In the genomic region with DNA sequence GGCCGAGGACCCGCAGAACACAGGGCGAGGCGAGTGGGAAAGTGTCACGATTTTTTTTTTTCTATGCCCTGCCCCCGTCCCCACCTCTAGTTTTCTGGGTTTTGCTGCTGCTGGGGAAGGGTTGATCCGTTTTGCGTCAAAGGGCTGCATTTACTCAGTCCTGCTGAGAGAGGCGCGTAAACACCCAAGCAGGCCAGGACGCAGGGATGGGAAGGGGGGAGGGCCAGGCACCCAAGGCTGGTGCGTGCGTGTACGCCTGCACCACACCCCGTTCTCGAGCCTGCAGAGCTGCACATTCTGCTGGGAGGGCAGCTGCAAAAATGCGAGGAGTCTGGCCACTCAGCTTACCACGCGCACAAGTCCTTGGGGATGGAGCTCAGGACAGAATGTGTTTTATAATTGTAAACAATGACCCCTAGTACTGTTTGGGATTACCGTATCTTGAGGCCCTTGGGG, we compare ENCODE assay signal across 8 mouse cellular contexts. TPM values are rescaled to one million over a fixed set of nuclear protein-coding genes. Genes with fewer than 3 reads are reported as not detected.
DNase-seq lines count a peak whose midpoint lies in the region; ATAC-seq and TF ChIP-seq lines count a peak whose summit lies in the region.

No protein-coding gene starts in this region.

- H3K4me1 ChIP-seq in CH12.LX (ENCODE audit: control insufficient read depth in 1 of 2, insufficient read depth in 2 of 2) = peaks cover 0 to 2% of the 10 kb centered on the region in 2 experiments; a peak in 2 of 4 replicates
- H3K4me1 ChIP-seq in cerebellum, adult 2 months (ENCODE audit: control insufficient read depth, insufficient read depth, low read length) = no peaks in the 10 kb centered on the region
- peaks cover 3% of the 10 kb centered on the region; the same call in 1 of the 2 replicates for H3K4me1 ChIP-seq in hindbrain, embryonic 11.5 days (replicated peaks; ENCODE audit: control insufficient read depth, insufficient read depth, low read length)
- H3K4me1 ChIP-seq in lung, embryonic 15.5 days = peaks cover 25% of the 10 kb centered on the region

- no peak for TF ChIP-seq EP300 in CH12.LX (IDR thresholded peaks at IDR 0.05; ENCODE audit: low read length)

- whole genome bisulfite sequencing in cerebellum, adult 2 months = under 1% methylated on average over 20 of the region's 20 CpGs
- WGBS in hindbrain, embryonic 11.5 days = 0% methylated on average over 20 of the region's 20 CpGs
- WGBS in lung, embryonic 15.5 days = 0% methylated on average over 20 of the region's 20 CpGs

- H3K4me3 ChIP-seq in CH12.LX (replicated peaks in 1 of 3; ENCODE audit: low read depth in 2 of 3, low read length in 2 of 3, poor library complexity in 1 of 3) = peak overlapping the region; percentile 1 to 54 (median 10)
- H3K4me3 ChIP-seq in cerebellum, adult 2 months (replicated peaks; ENCODE audit: insufficient read depth, low read depth, low read length) = peak overlapping the region; percentile 65
- H3K4me3 ChIP-seq in hindbrain, embryonic 11.5 days (ENCODE audit: low read depth, low read length) = peak overlapping the region; percentile 47
- peak overlapping the region; percentile 63 for H3K4me3 ChIP-seq in lung, embryonic 15.5 days

- no peaks in the 10 kb centered on the region for H3K36me3 ChIP-seq in CH12.LX (replicated peaks in 1 of 2; ENCODE audit: control insufficient read depth in 1 of 2, insufficient read depth in 1 of 2, low read length in 1 of 2)
- H3K36me3 ChIP-seq in hindbrain, embryonic 11.5 days (ENCODE audit: control insufficient read depth, insufficient read depth, low read length) = no peaks in the 10 kb centered on the region
- H3K36me3 ChIP-seq in lung, embryonic 15.5 days = no peaks in the 10 kb centered on the region

- H3K9ac ChIP-seq in CH12.LX (ENCODE audit: insufficient read depth, low read depth) = no peak overlapping the region
- peak overlapping the region; percentile 62 for H3K9ac ChIP-seq in hindbrain, embryonic 11.5 days (ENCODE audit: low read depth, low read length)
- H3K9ac ChIP-seq in lung, embryonic 15.5 days = peak overlapping the region; percentile 63

- H3K4me2 ChIP-seq in CH12.LX (ENCODE audit: insufficient read depth, low read depth, poor library complexity, severe bottlenecking) = peak overlapping the region; percentile 33
- H3K4me2 ChIP-seq in hindbrain, embryonic 11.5 days (replicated peaks; ENCODE audit: low read depth, low read length) = peak overlapping the region; percentile 93
- peak overlapping the region; percentile 92 for H3K4me2 ChIP-seq in lung, embryonic 15.5 days

- peaks cover 33% of the 10 kb centered on the region for H3K27me3 ChIP-seq in CH12.LX (replicated peaks)
- no peaks in the 10 kb centered on the region for H3K27me3 ChIP-seq in cerebellum, adult 2 months (ENCODE audit: control insufficient read depth, insufficient read depth, low read length)
- H3K27me3 ChIP-seq in hindbrain, embryonic 11.5 days (ENCODE audit: control insufficient read depth, insufficient read depth, low read length) = peaks cover 45% of the 10 kb centered on the region
- no peaks in the 10 kb centered on the region for H3K27me3 ChIP-seq in lung, embryonic 15.5 days

- peak; percentile 36; the same call in 1 of the 2 replicates for ATAC-seq in hindbrain, embryonic 11.5 days (ENCODE audit: low FRiP score)
- peak; percentile 29; the same call in 1 of the 2 replicates for ATAC-seq in lung, embryonic 15.5 days (ENCODE audit: borderline replicate concordance, extremely low read depth, low FRiP score, low TSS enrichment)

- in situ Hi-C loops in CH12.LX (cut with MboI; ENCODE audit: low pct_ligation_motif_present, low pct_unique_long_range_greater_than_20kb, low sequenced_read_pairs) = loop anchor here (10.0 kb wide), 1 partner anchor 439 kb away; a partner anchor contains a TSS

- no peak for TF ChIP-seq RAD21 in CH12.LX (IDR thresholded peaks at IDR 0.05; ENCODE audit: low read depth, low read length)

- H3K27ac ChIP-seq in CH12.LX (ENCODE audit: insufficient read depth, low read depth) = no peak overlapping the region
- peak overlapping the region; percentile 35 for H3K27ac ChIP-seq in cerebellum, adult 2 months (ENCODE audit: insufficient read depth, low read length)
- H3K27ac ChIP-seq in hindbrain, embryonic 11.5 days (ENCODE audit: low read depth, low read length) = no peak overlapping the region
- H3K27ac ChIP-seq in lung, embryonic 15.5 days = peak overlapping the region; percentile 99

- DNase-seq in CH12.LX (ENCODE audit: extremely low read depth) = no peak
- DNase-seq in cerebellum, adult 2 months = peak; percentile 82 to 85
- peak; percentile 63 to 78 for DNase-seq in frontal cortex, adult 2 months (ENCODE audit: extremely low spot score in 1 of 2, low spot score in 1 of 2)
- peak; percentile 69 for DNase-seq in hindbrain, embryonic 11.5 days (ENCODE audit: low spot score)
- DNase-seq in layer of hippocampus, adult 9-11 months = peak; percentile 84
- DNase-seq in ovary, adult 18-20 months (ENCODE audit: low spot score) = peak; percentile 85
- DNase-seq in urinary bladder, postnatal 10 days (ENCODE audit: low spot score) = peak; percentile 60

- TF ChIP-seq CTCF in CH12.LX (conservative IDR thresholded peaks at IDR 0.05 in 1 of 2, IDR thresholded peaks at IDR 0.05 in 1 of 2; ENCODE audit: low read depth in 2 of 2, low read length in 2 of 2) = no peak
- TF ChIP-seq CTCF in cerebellum, adult 2 months (IDR thresholded peaks at IDR 0.05; ENCODE audit: borderline replicate concordance, insufficient read depth, low read depth, low read length) = no peak

- dilution Hi-C loops in CH12.LX (cut with MboI; ENCODE audit: extremely low pct_ligation_motif_present, extremely low pct_unique_long_range_greater_than_20kb, low sequenced_read_pairs) = no loop called here

- no peaks in the 10 kb centered on the region for H3K9me3 ChIP-seq in CH12.LX (replicated peaks; ENCODE audit: low read length)
- no peaks in the 10 kb centered on the region for H3K9me3 ChIP-seq in hindbrain, embryonic 11.5 days (ENCODE audit: control insufficient read depth, low read length)
- no peaks in the 10 kb centered on the region for H3K9me3 ChIP-seq in lung, embryonic 15.5 days

- no peaks in the 10 kb centered on the region for H3K79me2 ChIP-seq in CH12.LX (replicated peaks; ENCODE audit: control insufficient read depth, extremely low read depth, insufficient read depth, poor library complexity, severe bottlenecking)

- no peak for TF ChIP-seq POLR2A in CH12.LX (IDR thresholded peaks at IDR 0.05; ENCODE audit: low read depth, low read length)
- peak; percentile 59; the same call in 1 of the 2 replicates for TF ChIP-seq POLR2A in cerebellum, adult 2 months (IDR thresholded peaks at IDR 0.05; ENCODE audit: borderline replicate concordance, insufficient read depth, low read length)

TF ChIP-seq in CH12.LX, 34 proteins besides CTCF, POLR2A, EP300 and RAD21:
- TF ChIP-seq MXI1 (IDR thresholded peaks at IDR 0.05; ENCODE audit: low read depth, low read length) (0 out of 2 replicates have a peak, but pooled peaks have one; percentile 25), UBTF (IDR thresholded peaks at IDR 0.05; ENCODE audit: low read depth, low read length) (0 out of 2 replicates have a peak, but pooled peaks have one; percentile 12), ZNF384 (IDR thresholded peaks at IDR 0.05; ENCODE audit: low read depth, low read length) (no peak), E2F4 (IDR thresholded peaks at IDR 0.05; ENCODE audit: insufficient replicate concordance, low read depth, low read length) (no peak), JUN (IDR thresholded peaks at IDR 0.05; ENCODE audit: insufficient read depth, low read depth, low read length) (no peak)

RNA-seq across cellular contexts. Expression of a gene that starts 2.0 kb away (rescaled TPM):
- total RNA-seq in CH12.LX (2012; rRNA removed) (0.17 and 0.59 TPM in 2 replicates), CH12.LX (2014; rRNA removed) (0.23 TPM in 2 replicates)
- polyA plus RNA-seq in CH12.LX (2012; ENCODE audit: insufficient read length, low read depth) = 0.52 and 0.91 TPM in 2 replicates
- 2.8 and 3.5 TPM in 2 replicates for polyA plus RNA-seq in cerebellum, adult 2 months (2012; rRNA removed)
- 12.1 and 17.9 TPM in 2 replicates for polyA plus RNA-seq in frontal cortex, adult 2 months (2012; rRNA removed)
- polyA plus RNA-seq in hindbrain, embryonic 11.5 days (2014; fragmentation: Nextera tagmentation; extraction: Ambion mirVana) = 0.67 and 1.1 TPM in 2 replicates
- polyA plus RNA-seq in lung, embryonic 15.5 days (2015; fragmentation: Nextera tagmentation; extraction: Ambion mirVana) = 3.3 and 3.6 TPM in 2 replicates

Comparison
In these comparisons a context has a peak if more than half of its experiments do, and no peak if none do; other contexts are left out.
1. H3K27ac ChIP-seq: peak in cerebellum, adult 2 months (single experiment) and lung, embryonic 15.5 days (single experiment); none in CH12.LX (single experiment) and hindbrain, embryonic 11.5 days (single experiment).
2. H3K4me2 ChIP-seq: peak in every context shown above with its lines; median percentile 93 in hindbrain, embryonic 11.5 days; 92 in lung, embryonic 15.5 days; 33 in CH12.LX.
3. H3K4me3 ChIP-seq: peak in every context shown above with its lines; median percentile 65 in cerebellum, adult 2 months; 63 in lung, embryonic 15.5 days; 47 in hindbrain, embryonic 11.5 days; 10 in CH12.LX.